Mouse (Mus musculus) hindbrain, postnatal 0 days (tissue): ENCODE data around the gene Sapcd1. TPM values are rescaled to one million over a fixed set of nuclear protein-coding genes. Genes with fewer than 3 reads are reported as not detected.
A peak's percentile ranks its signal among the peaks of the same experiment; 100 is the strongest.

Source experiments
- ATAC-seq: fragments of 200-750 bp; cut with Nextera tagmentation; 2 replicates; pipeline ENCODE4 v1.8.0; 2017; ENCODE audit warnings: mild to moderate bottlenecking, moderate TSS enrichment, moderate library complexity
- DNase-seq: peaks from one replicate; pipeline ENCODE4 v3.0.0-alpha.2; 2015; ENCODE audit warnings: low spot score
- H3K27ac ChIP-seq: fragments of 300-500 bp; sonication (generic); 2 replicates; pipeline ENCODE4 v1.5.1; 2014; ENCODE audit warnings: mild to moderate bottlenecking
- H3K27me3 ChIP-seq: fragments of 300-500 bp; sonication (generic); 2 replicates; pipeline ENCODE4 v1.6.1; 2014; ENCODE audit warnings: low read length, mixed read lengths; ENCODE audit not compliant: insufficient read depth
- H3K36me3 ChIP-seq: fragments of 300-500 bp; sonication (generic); 2 replicates; pipeline ENCODE4 v1.6.1; 2014; ENCODE audit warnings: low read length, mixed read lengths; ENCODE audit not compliant: insufficient read depth
- H3K4me1 ChIP-seq: fragments of 300-500 bp; sonication (generic); 2 replicates; pipeline ENCODE4 v1.6.1; 2014; ENCODE audit warnings: antibody characterized with exemption, low read length, mixed read lengths; ENCODE audit not compliant: insufficient read depth
- H3K4me2 ChIP-seq: fragments of 300-500 bp; sonication (generic); 2 replicates; pipeline ENCODE4 v1.6.1; 2014; ENCODE audit warnings: low read depth, mild to moderate bottlenecking, low read length, moderate library complexity, mixed read lengths
- H3K4me3 ChIP-seq: fragments of 300-500 bp; sonication (generic); 2 replicates; pipeline ENCODE4 v1.5.1; 2014; ENCODE audit warnings: low read length
- H3K9ac ChIP-seq: fragments of 300-500 bp; sonication (generic); replicated peaks from 2 replicates; pipeline ENCODE4 v1.6.1; 2014; ENCODE audit warnings: mild to moderate bottlenecking, low read length, moderate library complexity, mixed read lengths
- H3K9me3 ChIP-seq: fragments of 300-500 bp; sonication (generic); 2 replicates; pipeline ENCODE4 v1.6.1; 2016; ENCODE audit warnings: low read length, mixed read lengths
- CTCF ChIP-seq: IDR thresholded peaks from 2 replicates; pipeline ENCODE4 v1.5.1; 2016; ENCODE audit warnings: antibody characterized with exemption, control low read depth, low read depth
- WGBS: fragments of 180-500 bp; shearing (Covaris S2); extraction: QIAGEN DNeasy Blood & Tissue Kit; methylation state at CpG from one replicate; pipeline ENCODE4 v1.1.7; 2014; 5-methylcytosine and 5-hydroxymethylcytosine counted together
- polyA plus RNA-seq: library from polyadenylated mRNA; unstranded; fragments of >200 nt; fragmentation: Nextera tagmentation; extraction: Ambion mirVana; gene quantifications from 2 replicates; pipeline ENCODE4 v1.2.1, GENCODE M21; 2015
- total RNA-seq: library from RNA; depleted of rRNA; stranded (reverse); fragments of >200 nt; gene quantifications from 2 replicates; pipeline ENCODE4 v1.2.3, GENCODE M21; 2014

The Sapcd1 gene
- total and polyA plus RNA-seq, 2 experiments from 2014 or later: 2.1 to 2.4 TPM

DNA sequence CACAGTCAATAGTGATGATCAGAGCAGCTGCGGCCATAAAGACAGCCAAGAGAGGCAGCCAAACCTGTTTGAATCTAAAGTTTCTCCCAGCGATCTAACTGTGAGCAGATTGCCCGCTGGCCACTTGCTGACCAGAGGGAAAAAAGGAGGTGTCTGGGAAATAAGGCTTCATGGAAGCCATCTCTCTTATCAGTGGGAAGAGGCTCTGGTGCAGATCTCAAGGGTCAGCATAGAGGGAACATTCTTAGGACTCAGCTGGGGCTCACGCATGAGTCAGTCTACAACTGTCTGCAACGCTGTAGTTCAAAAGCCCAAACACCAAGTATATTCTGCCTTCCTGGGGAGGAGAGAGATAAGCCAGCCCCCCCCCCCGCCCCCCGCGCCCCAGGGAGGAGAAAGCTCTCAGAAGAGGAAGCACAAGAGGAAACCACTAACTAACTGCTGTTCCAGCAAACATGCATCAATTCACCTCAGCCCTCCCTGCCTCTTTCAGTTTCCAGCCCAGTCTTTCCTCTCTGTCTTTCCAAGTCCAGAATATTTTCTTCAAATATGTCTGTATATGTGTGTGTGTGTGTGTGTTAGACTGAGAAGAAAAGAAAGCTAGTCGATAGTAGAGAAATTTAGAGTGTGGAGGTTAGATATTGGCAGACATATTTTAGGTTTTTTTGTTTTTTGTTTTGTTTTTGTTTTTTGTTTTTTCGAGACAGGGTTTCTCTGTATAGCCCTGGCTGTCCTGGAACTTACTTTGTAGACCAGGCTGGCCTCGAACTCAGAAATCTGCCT, 20.5 kb upstream of the Sapcd1 start:
- ATAC-seq (no peak), DNase-seq (no peak)
- WGBS: 36% methylated on average over 10 of the region's 11 CpGs
- H3K27me3 ChIP-seq: no peaks in the 10 kb centered on the region
- TF ChIP-seq CTCF: no peak
- H3K9me3 ChIP-seq: no peaks in the 10 kb centered on the region
- no peaks in the 10 kb centered on the region for H3K36me3 ChIP-seq
- peak overlapping the region; percentile 64; the same call in 1 of the 2 replicates for H3K27ac ChIP-seq
- H3K4me1 ChIP-seq: 0 out of 2 replicates have a peak, but pooled peaks cover 4% of the 10 kb centered on the region
- H3K4me3 ChIP-seq: no peak overlapping the region
- no peak overlapping the region for H3K9ac ChIP-seq
- no peak overlapping the region for H3K4me2 ChIP-seq

- Histone ChIP-seq H3K4me2 (no peak overlapping the region), H3K9ac (no peak overlapping the region), H3K27ac (peak overlapping the region; percentile 64; the same call in 1 of the 2 replicates), H3K4me3 (no peak overlapping the region), H3K36me3 (no peaks in the 10 kb centered on the region), H3K9me3 (no peaks in the 10 kb centered on the region), H3K27me3 (no peaks in the 10 kb centered on the region), H3K4me1 (0 out of 2 replicates have a peak, but pooled peaks cover 4% of the 10 kb centered on the region)
- 58% methylated on average over 1 of the region's 1 CpGs for WGBS
- DNase-seq: no peak
- no peak for ATAC-seq
- TF ChIP-seq CTCF: no peak
Observed at GRCm38 (mm10) chr17:35047688-35048087, 19.9 kb upstream of the Sapcd1 start.

DNA sequence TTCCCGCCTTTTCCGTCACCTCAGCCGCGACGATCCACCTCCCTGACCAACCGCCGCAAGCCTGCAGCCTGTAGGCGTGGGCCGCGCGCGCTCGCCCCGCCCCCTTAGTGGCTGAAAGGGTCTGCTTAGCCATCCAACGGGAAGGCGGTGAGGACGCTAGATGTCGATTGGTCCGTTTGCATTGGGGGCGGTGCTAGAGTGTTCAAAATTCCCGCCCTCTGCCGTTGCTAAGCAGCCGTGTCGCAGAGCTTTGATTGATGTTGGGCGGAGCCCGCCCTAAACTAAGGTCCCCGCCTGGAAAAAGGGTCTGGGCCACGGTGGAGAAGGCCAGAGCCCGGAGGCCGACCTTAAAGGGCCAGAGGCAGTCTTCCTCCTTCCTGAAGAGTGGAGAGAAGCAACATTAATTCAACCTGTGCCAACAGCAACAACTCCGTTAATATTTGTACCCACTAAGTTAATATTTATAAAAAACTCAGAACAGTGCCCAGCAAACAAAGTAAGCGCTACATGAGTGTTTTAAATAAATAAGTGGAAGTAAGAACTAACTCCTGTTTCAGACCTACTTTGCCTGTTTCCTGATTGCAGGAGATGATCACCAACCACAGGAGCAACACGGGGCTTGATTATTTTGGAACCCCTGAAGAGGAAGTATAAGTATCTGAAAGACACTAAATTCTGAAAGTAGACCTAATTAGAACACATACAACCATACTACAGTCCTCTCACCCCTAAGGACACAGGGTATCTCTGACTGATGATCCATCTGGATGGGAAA, 19.1 kb upstream of the Sapcd1 start, which contains the start of gene Msh5:
Msh5 (minus strand) TSS at position 65 of the 775 bp plus-strand sequence.
- DNase-seq (peak; percentile 99), ATAC-seq (peak; percentile 99)
- H3K4me1 ChIP-seq: 0 out of 2 replicates have a peak, but pooled peaks cover 4% of the 10 kb centered on the region
- no peaks in the 10 kb centered on the region for H3K9me3 ChIP-seq
- peak within 1 kb of the TSS; percentile 74 for H3K4me2 ChIP-seq
- peak within 1 kb of the TSS; percentile 67 for H3K9ac ChIP-seq
- peak within 1 kb of the TSS; percentile 51 for H3K27ac ChIP-seq
- WGBS: 3% methylated on average over 32 of the region's 33 CpGs
- H3K27me3 ChIP-seq: no peaks in the 10 kb centered on the region
- peak within 1 kb of the TSS; percentile 53 for H3K4me3 ChIP-seq
- H3K36me3 ChIP-seq: no peaks in the 10 kb centered on the region
- no peak for TF ChIP-seq CTCF

GRCm38 (mm10) chr17:35045807-35046680, 18.2 kb upstream of the Sapcd1 start:
- peak; percentile 81; the same call in 1 of the 2 replicates for ATAC-seq

DNA sequence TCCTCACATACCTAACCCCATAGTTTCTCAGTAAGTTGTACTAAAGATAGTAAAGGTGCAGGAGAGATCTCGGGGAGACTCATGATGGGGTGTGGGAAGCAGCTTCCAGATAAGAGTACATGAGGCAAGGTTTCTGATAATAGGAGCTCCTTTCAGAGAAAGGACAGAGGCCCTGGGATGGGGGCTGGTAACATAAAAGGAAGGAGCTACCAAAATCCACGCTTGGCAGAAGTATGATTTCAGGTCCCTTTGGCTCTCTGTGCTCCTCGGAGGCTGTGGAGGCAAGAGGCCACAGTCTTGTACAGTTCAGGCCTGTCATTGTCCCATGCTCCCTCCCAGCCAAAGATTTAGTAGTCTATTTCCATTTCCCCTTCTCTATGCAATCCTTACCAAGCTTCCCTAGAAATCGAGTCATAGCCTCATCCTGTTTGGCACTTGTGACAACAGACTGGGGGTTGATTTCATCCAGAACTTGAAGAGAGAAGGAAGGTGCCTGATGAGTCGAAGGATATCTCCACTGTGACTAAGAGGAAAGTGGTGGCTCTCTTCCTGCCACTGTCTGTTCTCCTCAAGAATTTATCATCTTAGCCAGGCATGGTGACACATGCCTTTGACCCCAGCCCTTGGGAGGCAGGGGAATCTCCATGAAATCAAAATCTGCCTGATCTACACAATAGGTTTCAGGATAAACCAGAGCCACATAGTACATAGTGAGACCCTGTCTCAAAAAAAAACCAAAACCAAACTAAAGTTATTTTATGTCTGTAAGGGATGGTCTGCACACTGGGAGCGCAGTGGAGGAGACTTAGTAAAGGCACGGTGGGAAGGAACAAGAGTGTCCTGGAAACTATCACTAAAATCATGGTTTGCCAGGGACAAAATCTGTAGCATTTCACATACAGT, 17.3 kb upstream of the Sapcd1 start:
- Histone ChIP-seq H3K9ac (no peak overlapping the region; the same call in 1 of the 2 replicates), H3K36me3 (no peaks in the 10 kb centered on the region), H3K4me2 (peak overlapping the region; percentile 74; the same call in 1 of the 2 replicates), H3K9me3 (no peaks in the 10 kb centered on the region), H3K4me3 (no peak overlapping the region), H3K27ac (no peak overlapping the region), H3K4me1 (0 out of 2 replicates have a peak, but pooled peaks cover 4% of the 10 kb centered on the region), H3K27me3 (no peaks in the 10 kb centered on the region)
- no peak for TF ChIP-seq CTCF
- 87% methylated on average over 7 of the region's 7 CpGs for WGBS
- ATAC-seq (no peak), DNase-seq (no peak)

More at GRCm38 (mm10) chr17:35045807-35046680, 18.2 kb upstream of the Sapcd1 start:
- no peak for DNase-seq
- Histone ChIP-seq H3K27ac (peak overlapping the region; percentile 51; the same call in 1 of the 2 replicates), H3K9ac (peak overlapping the region; percentile 67), H3K4me2 (peak overlapping the region; percentile 74), H3K4me1 (0 out of 2 replicates have a peak, but pooled peaks cover 4% of the 10 kb centered on the region), H3K9me3 (no peaks in the 10 kb centered on the region), H3K4me3 (peak overlapping the region; percentile 53), H3K36me3 (no peaks in the 10 kb centered on the region), H3K27me3 (no peaks in the 10 kb centered on the region)
- no peak for TF ChIP-seq CTCF
- 7% methylated on average over 41 of the region's 48 CpGs for WGBS
